Mouse (Mus musculus) C2C12 (cell line): ENCODE data around the gene Ttc39d.

Source experiments
- CTCF ChIP-seq: IDR thresholded peaks from one replicate; pipeline ENCODE4 v1.5.1; 2011; ENCODE audit not compliant: control insufficient read depth, insufficient read depth, insufficient read length
- MYOG ChIP-seq: IDR thresholded peaks from one replicate; pipeline ENCODE4 v1.6.1; 2011; ENCODE audit not compliant: control insufficient read depth, insufficient read length; ENCODE audit errors: extremely low read depth

- no peak for TF ChIP-seq MYOG
- TF ChIP-seq CTCF: no peak
Observed at GRCm38 (mm10) chr17:80221202-80221601, 13.9 kb downstream of the Ttc39d start.
